Mouse (Mus musculus) intestine, postnatal 0 days (tissue): ENCODE measurements around the gene Frmd4a. TPM values are rescaled to one million over a fixed set of nuclear protein-coding genes. Genes with fewer than 3 reads are reported as not detected.

Source experiments
- ATAC-seq: fragments of 200-750 bp; cut with Nextera tagmentation; 2 replicates; pipeline ENCODE4 v1.8.0; 2017; ENCODE audit warnings: mild to moderate bottlenecking, moderate TSS enrichment, moderate library complexity
- H3K27ac ChIP-seq: fragments of 300-500 bp; sonication (generic); 2 replicates; pipeline ENCODE4 v1.5.1; 2014; ENCODE audit warnings: mild to moderate bottlenecking, low read depth, low read length, moderate library complexity
- H3K27me3 ChIP-seq: fragments of 300-500 bp; sonication (generic); replicated peaks from 2 replicates; pipeline ENCODE4 v1.6.1; 2014; ENCODE audit warnings: low read length, mixed read lengths; ENCODE audit not compliant: control insufficient read depth, insufficient read depth
- H3K36me3 ChIP-seq: fragments of 300-500 bp; sonication (generic); 2 replicates; pipeline ENCODE4 v1.6.1; 2014; ENCODE audit warnings: mild to moderate bottlenecking, moderate library complexity; ENCODE audit not compliant: control insufficient read depth, insufficient read depth
- H3K4me1 ChIP-seq: fragments of 300-500 bp; sonication (generic); replicated peaks from 2 replicates; pipeline ENCODE4 v1.6.1; 2014; ENCODE audit warnings: antibody characterized with exemption, low read length, mixed read lengths; ENCODE audit not compliant: control insufficient read depth, insufficient read depth
- H3K4me2 ChIP-seq: fragments of 300-500 bp; sonication (generic); replicated peaks from 2 replicates; pipeline ENCODE4 v1.6.1; 2014; ENCODE audit warnings: low read depth, mild to moderate bottlenecking, moderate library complexity
- H3K4me3 ChIP-seq: fragments of 300-500 bp; sonication (generic); 2 replicates; pipeline ENCODE4 v1.5.1; 2014; ENCODE audit warnings: low read depth, low read length
- H3K9ac ChIP-seq: fragments of 300-500 bp; sonication (generic); 2 replicates; pipeline ENCODE4 v1.6.1; 2014; ENCODE audit warnings: mild to moderate bottlenecking, low read depth, low read length
- H3K9me3 ChIP-seq: fragments of 300-500 bp; sonication (generic); 2 replicates; pipeline ENCODE4 v1.6.1; 2016; ENCODE audit warnings: mixed run types; ENCODE audit not compliant: control insufficient read depth
- CTCF ChIP-seq: sonication (generic); IDR thresholded peaks from 2 replicates; pipeline ENCODE4 v1.5.1; 2016; ENCODE audit warnings: low read depth, mild to moderate bottlenecking, control low read depth, antibody characterized with exemption, moderate library complexity
- WGBS: fragments of 180-500 bp; shearing (Covaris S2); extraction: QIAGEN DNeasy Blood & Tissue Kit; methylation state at CpG from one replicate; pipeline ENCODE4 v1.1.7; 2014; 5-methylcytosine and 5-hydroxymethylcytosine counted together
- polyA plus RNA-seq: library from polyadenylated mRNA; unstranded; fragments of >200 nt; fragmentation: Nextera tagmentation; extraction: Ambion mirVana; gene quantifications from 2 replicates; pipeline ENCODE4 v1.2.1, GENCODE M21; 2015

The Frmd4a gene
- polyA plus RNA-seq, 1 experiment from 2014 or later: 4.5 TPM

- Histone ChIP-seq H3K9ac (no peak overlapping the region), H3K9me3 (no peaks in the 10 kb centered on the region), H3K27ac (no peak overlapping the region), H3K27me3 (no peaks in the 10 kb centered on the region), H3K4me3 (no peak overlapping the region), H3K4me1 (no peaks in the 10 kb centered on the region), H3K36me3 (peaks cover 18% of the 10 kb centered on the region), H3K4me2 (no peak overlapping the region)
- WGBS: 82% methylated on average over 3 of the region's 3 CpGs
- ATAC-seq: no peak
- no peak for TF ChIP-seq CTCF
Measured at GRCm38 (mm10) chr2:4626911-4627310, 609.4 kb downstream of the Frmd4a start.

GRCm38 (mm10) chr2:4628920-4629319 is 611.4 kb downstream of the Frmd4a start:
- Histone ChIP-seq H3K36me3 (peaks cover 26% of the 10 kb centered on the region), H3K4me1 (no peaks in the 10 kb centered on the region), H3K9ac (no peak overlapping the region), H3K4me3 (no peak overlapping the region), H3K27me3 (no peaks in the 10 kb centered on the region), H3K9me3 (no peaks in the 10 kb centered on the region), H3K4me2 (no peak overlapping the region), H3K27ac (no peak overlapping the region)
- no peak for TF ChIP-seq CTCF
- 86% methylated on average over 2 of the region's 2 CpGs for WGBS
- no peak for ATAC-seq

GRCm38 (mm10) chr2:4629470-4629869 is 612.0 kb downstream of the Frmd4a start:
- H3K36me3 ChIP-seq: peaks cover 32% of the 10 kb centered on the region
- no peak for TF ChIP-seq CTCF
- no peaks in the 10 kb centered on the region for H3K9me3 ChIP-seq
- H3K4me3 ChIP-seq: no peak overlapping the region
- ATAC-seq: no peak
- H3K27ac ChIP-seq: no peak overlapping the region
- H3K9ac ChIP-seq: no peak overlapping the region
- no peak overlapping the region for H3K4me2 ChIP-seq
- 89% methylated on average over 11 of the region's 11 CpGs for WGBS
- H3K27me3 ChIP-seq: no peaks in the 10 kb centered on the region
- no peaks in the 10 kb centered on the region for H3K4me1 ChIP-seq

GRCm38 (mm10) chr2:4630197-4630835 is 612.8 kb downstream of the Frmd4a start:
- WGBS: 93% methylated on average over 10 of the region's 10 CpGs
- H3K36me3 ChIP-seq: peaks cover 38% of the 10 kb centered on the region

GRCm38 (mm10) chr2:4635804-4636203 is 618.3 kb downstream of the Frmd4a start:
- 85% methylated on average over 8 of the region's 8 CpGs for WGBS
- no peak overlapping the region for H3K27ac ChIP-seq

More at GRCm38 (mm10) chr2:4630197-4630835, 612.8 kb downstream of the Frmd4a start:
- H3K9me3 ChIP-seq: no peaks in the 10 kb centered on the region
- no peak overlapping the region for H3K27ac ChIP-seq
- H3K4me1 ChIP-seq: no peaks in the 10 kb centered on the region
- no peak overlapping the region for H3K4me2 ChIP-seq
- ATAC-seq: no peak
- H3K4me3 ChIP-seq: no peak overlapping the region
- H3K27me3 ChIP-seq: no peaks in the 10 kb centered on the region
- no peak for TF ChIP-seq CTCF
- H3K9ac ChIP-seq: no peak overlapping the region

GRCm38 (mm10) chr2:4636656-4637055 is 619.1 kb downstream of the Frmd4a start:
- Histone ChIP-seq H3K36me3 (peaks cover 81% of the 10 kb centered on the region), H3K4me3 (no peak overlapping the region), H3K27me3 (no peaks in the 10 kb centered on the region), H3K9me3 (no peaks in the 10 kb centered on the region), H3K4me2 (no peak overlapping the region), H3K27ac (no peak overlapping the region), H3K9ac (no peak overlapping the region), H3K4me1 (no peaks in the 10 kb centered on the region)
- WGBS: 78% methylated on average over 7 of the region's 7 CpGs
- no peak for ATAC-seq
- no peak for TF ChIP-seq CTCF

More at GRCm38 (mm10) chr2:4635804-4636203, 618.3 kb downstream of the Frmd4a start:
- no peak for ATAC-seq
- Histone ChIP-seq H3K4me2 (no peak overlapping the region), H3K9ac (no peak overlapping the region), H3K36me3 (peaks cover 77% of the 10 kb centered on the region), H3K4me1 (no peaks in the 10 kb centered on the region), H3K9me3 (no peaks in the 10 kb centered on the region), H3K27me3 (no peaks in the 10 kb centered on the region), H3K4me3 (no peak overlapping the region)
- TF ChIP-seq CTCF: peak; percentile 57
